Mouse (Mus musculus): ENCODE data around the gene Maml3. TPM values are rescaled to one million over a fixed set of nuclear protein-coding genes. Genes with fewer than 3 reads are reported as not detected.
A peak's percentile ranks its signal among the peaks of the same experiment; 100 is the strongest.

Maml3 gene
- polyA plus RNA-seq, 1 experiment from 2014 or later: 0.65 TPM

GRCm38 (mm10) chr3:52044651-52045050 lies 60.2 kb downstream of the Maml3 start:
- no peak overlapping the region; the same call in 1 of the 2 replicates for H3K4me2 ChIP-seq (ENCODE audit: low read depth, low read length)
- TF ChIP-seq CTCF (IDR thresholded peaks at IDR 0.05; ENCODE audit: low read depth): no peak
- TF ChIP-seq EP300 (IDR thresholded peaks at IDR 0.05; ENCODE audit: low read depth): no peak
- WGBS (ENCODE audit: insufficient replicate concordance): 54% methylated on average over 14 of the region's 14 CpGs
- H3K4me3 ChIP-seq (ENCODE audit: low read depth, low read length): no peak overlapping the region
- peaks cover 29% of the 10 kb centered on the region for H3K4me1 ChIP-seq (ENCODE audit: insufficient read depth)
- H3K27ac ChIP-seq (ENCODE audit: low read depth): no peak overlapping the region
- H3K27me3 ChIP-seq (ENCODE audit: insufficient read depth, low read length): no peaks in the 10 kb centered on the region
- H3K36me3 ChIP-seq (replicated peaks; ENCODE audit: insufficient read depth, low read length): no peaks in the 10 kb centered on the region
- 0 out of 2 replicates have a peak overlapping the region, but pooled peaks have one; percentile 3 for H3K9ac ChIP-seq (replicated peaks)
- no peak for ATAC-seq
- H3K9me3 ChIP-seq (ENCODE audit: low read length): no peaks in the 10 kb centered on the region
- no peak for DNase-seq

GRCm38 (mm10) chr3:52043847-52044246 lies 61.0 kb downstream of the Maml3 start:
- H3K27me3 ChIP-seq (ENCODE audit: insufficient read depth, low read length): no peaks in the 10 kb centered on the region
- WGBS (ENCODE audit: insufficient replicate concordance): 54% methylated on average over 4 of the region's 4 CpGs

DNA sequence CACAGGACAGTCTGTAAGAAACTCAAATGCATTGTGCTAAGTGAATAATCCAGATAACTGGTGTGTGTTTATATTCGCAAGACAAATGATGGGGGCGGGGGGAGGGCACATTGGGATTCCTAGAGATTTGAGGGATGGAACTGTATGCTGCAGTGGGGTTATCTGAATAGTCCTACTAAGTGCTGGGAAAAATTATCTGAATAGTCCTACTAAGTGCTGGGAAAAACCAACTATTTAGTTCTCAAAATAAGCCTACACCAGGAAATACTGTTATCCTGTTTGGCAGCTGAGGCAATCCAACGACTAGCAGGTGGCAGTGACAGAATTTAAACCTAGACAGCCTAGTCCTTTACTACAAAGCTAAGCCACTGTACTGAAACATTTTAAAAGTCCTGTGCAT lies 62.2 kb downstream of the Maml3 start:
- Histone ChIP-seq H3K9ac (replicated peaks) (no peak overlapping the region), H3K9me3 (ENCODE audit: low read length) (no peaks in the 10 kb centered on the region), H3K36me3 (replicated peaks; ENCODE audit: insufficient read depth, low read length) (no peaks in the 10 kb centered on the region), H3K4me2 (ENCODE audit: low read depth, low read length) (no peak overlapping the region), H3K27me3 (ENCODE audit: insufficient read depth, low read length) (no peaks in the 10 kb centered on the region), H3K27ac (ENCODE audit: low read depth) (no peak overlapping the region), H3K4me3 (ENCODE audit: low read depth, low read length) (no peak overlapping the region), H3K4me1 (ENCODE audit: insufficient read depth) (peaks cover 28% of the 10 kb centered on the region)
- ATAC-seq: no peak
- 76% methylated on average over 3 of the region's 3 CpGs for WGBS (ENCODE audit: insufficient replicate concordance)
- no peak for DNase-seq
- TF ChIP-seq EP300 (IDR thresholded peaks at IDR 0.05; ENCODE audit: low read depth): no peak
- no peak for TF ChIP-seq CTCF (IDR thresholded peaks at IDR 0.05; ENCODE audit: low read depth)

More at GRCm38 (mm10) chr3:52043847-52044246, 61.0 kb downstream of the Maml3 start:
- ATAC-seq (no peak), DNase-seq (no peak)
- no peak overlapping the region for H3K27ac ChIP-seq (ENCODE audit: low read depth)
- H3K36me3 ChIP-seq (replicated peaks; ENCODE audit: insufficient read depth, low read length): no peaks in the 10 kb centered on the region
- H3K4me2 ChIP-seq (ENCODE audit: low read depth, low read length): no peak overlapping the region
- H3K4me3 ChIP-seq (ENCODE audit: low read depth, low read length): no peak overlapping the region
- no peak for TF ChIP-seq CTCF (IDR thresholded peaks at IDR 0.05; ENCODE audit: low read depth)
- TF ChIP-seq EP300 (IDR thresholded peaks at IDR 0.05; ENCODE audit: low read depth): no peak
- H3K9me3 ChIP-seq (ENCODE audit: low read length): no peaks in the 10 kb centered on the region
- no peak overlapping the region for H3K9ac ChIP-seq (replicated peaks)
- H3K4me1 ChIP-seq (ENCODE audit: insufficient read depth): peaks cover 30% of the 10 kb centered on the region

DNA sequence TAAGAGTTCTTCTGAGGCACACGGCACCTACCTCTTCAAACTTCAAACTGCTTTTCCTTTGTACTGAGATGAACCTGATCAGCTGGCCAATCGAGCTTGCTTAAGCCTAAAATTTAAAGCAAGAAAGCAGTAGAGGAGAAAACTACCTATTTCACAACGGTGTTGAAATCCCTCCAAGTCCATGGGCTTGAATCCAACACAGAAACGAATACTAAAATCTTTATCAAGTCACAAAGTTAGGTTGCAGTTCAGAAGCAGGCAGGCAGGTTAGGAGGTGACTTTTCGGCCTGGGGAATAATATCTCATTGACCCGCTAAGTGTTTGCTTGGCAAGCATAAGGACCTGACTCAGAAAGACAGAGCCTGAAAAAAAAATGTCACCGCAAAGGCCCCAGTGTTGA lies 64.9 kb downstream of the Maml3 start:
- Histone ChIP-seq H3K4me1 (ENCODE audit: insufficient read depth) (peaks cover 14% of the 10 kb centered on the region), H3K36me3 (replicated peaks; ENCODE audit: insufficient read depth, low read length) (no peaks in the 10 kb centered on the region), H3K4me2 (ENCODE audit: low read depth, low read length) (no peak overlapping the region), H3K9ac (replicated peaks) (no peak overlapping the region), H3K9me3 (ENCODE audit: low read length) (no peaks in the 10 kb centered on the region), H3K27me3 (ENCODE audit: insufficient read depth, low read length) (no peaks in the 10 kb centered on the region), H3K4me3 (ENCODE audit: low read depth, low read length) (no peak overlapping the region), H3K27ac (ENCODE audit: low read depth) (no peak overlapping the region)
- TF ChIP-seq CTCF (IDR thresholded peaks at IDR 0.05; ENCODE audit: low read depth): no peak
- TF ChIP-seq EP300 (IDR thresholded peaks at IDR 0.05; ENCODE audit: low read depth): no peak
- no peak; the same call in 1 of the 2 replicates for ATAC-seq
- 57% methylated on average over 7 of the region's 7 CpGs for WGBS (ENCODE audit: insufficient replicate concordance)
- no peak for DNase-seq

GRCm38 (mm10) chr3:52037260-52037659 lies 67.6 kb downstream of the Maml3 start:
- ATAC-seq: no peak
- Histone ChIP-seq H3K4me1 (ENCODE audit: insufficient read depth) (peaks cover 7% of the 10 kb centered on the region), H3K27me3 (ENCODE audit: insufficient read depth, low read length) (no peaks in the 10 kb centered on the region), H3K36me3 (replicated peaks; ENCODE audit: insufficient read depth, low read length) (no peaks in the 10 kb centered on the region), H3K4me2 (ENCODE audit: low read depth, low read length) (no peak overlapping the region), H3K4me3 (ENCODE audit: low read depth, low read length) (no peak overlapping the region), H3K9ac (replicated peaks) (no peak overlapping the region), H3K9me3 (ENCODE audit: low read length) (no peaks in the 10 kb centered on the region), H3K27ac (ENCODE audit: low read depth) (no peak overlapping the region)
- 65% methylated on average over 5 of the region's 5 CpGs for WGBS (ENCODE audit: insufficient replicate concordance)
- no peak for TF ChIP-seq EP300 (IDR thresholded peaks at IDR 0.05; ENCODE audit: low read depth)
- TF ChIP-seq CTCF (IDR thresholded peaks at IDR 0.05; ENCODE audit: low read depth): no peak
- no peak for DNase-seq

DNA sequence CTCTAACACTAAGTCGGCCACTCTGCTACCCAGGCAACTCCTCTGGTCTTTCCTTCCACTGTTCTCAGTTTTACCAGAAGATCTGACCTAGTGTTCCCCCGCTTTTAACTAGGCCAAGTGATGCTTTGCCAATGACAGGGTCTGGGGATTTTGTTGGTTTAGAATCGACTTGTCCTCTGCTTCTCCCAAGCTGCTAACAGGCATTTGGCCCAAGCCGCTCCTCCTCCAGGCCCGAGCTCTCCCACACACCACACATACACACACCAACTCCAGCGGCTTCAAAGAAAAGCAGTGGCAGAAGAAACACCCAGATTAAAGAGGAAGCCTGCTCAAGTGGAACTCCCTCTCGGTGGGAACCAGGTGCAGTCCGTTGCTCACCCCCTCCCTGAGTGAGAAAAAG lies 69.5 kb downstream of the Maml3 start:
- ATAC-seq (no peak), DNase-seq (no peak)
- Histone ChIP-seq H3K27me3 (ENCODE audit: insufficient read depth, low read length) (no peaks in the 10 kb centered on the region), H3K4me1 (ENCODE audit: insufficient read depth) (peaks cover 17% of the 10 kb centered on the region), H3K4me3 (ENCODE audit: low read depth, low read length) (no peak overlapping the region), H3K9me3 (ENCODE audit: low read length) (no peaks in the 10 kb centered on the region), H3K4me2 (ENCODE audit: low read depth, low read length) (no peak overlapping the region), H3K9ac (replicated peaks) (no peak overlapping the region), H3K36me3 (replicated peaks; ENCODE audit: insufficient read depth, low read length) (no peaks in the 10 kb centered on the region), H3K27ac (ENCODE audit: low read depth) (no peak overlapping the region)
- 39% methylated on average over 8 of the region's 8 CpGs for WGBS (ENCODE audit: insufficient replicate concordance)
- TF ChIP-seq EP300 (IDR thresholded peaks at IDR 0.05; ENCODE audit: low read depth): no peak
